Mouse (Mus musculus) spleen, adult 2 months (tissue): Measurements from ENCODE around the gene Gm44502. TPM values are rescaled to one million over a fixed set of nuclear protein-coding genes. Genes with fewer than 3 reads are reported as not detected.

ENCODE experiments used
- DNase-seq, 2 experiments: peaks; one replicate each; pipeline versions ENCODE4 v3.0.0 to v3.0.0-alpha.2; 2012 to 2021; ENCODE audit warnings: low spot score in 2 of 2, low read depth in 1 of 2
- H3K27ac ChIP-seq: fragments of 200-500 bp; 2 replicates; pipeline ENCODE4 v1.5.1; 2012; ENCODE audit warnings: low read length, inconsistent platforms; ENCODE audit not compliant: insufficient read depth
- H3K27me3 ChIP-seq: fragments of 200-500 bp; 2 replicates; pipeline ENCODE4 v1.6.1; 2012; ENCODE audit warnings: mild to moderate bottlenecking, moderate library complexity, low read length, inconsistent platforms; ENCODE audit not compliant: control insufficient read depth, insufficient read depth
- H3K36me3 ChIP-seq: fragments of 200-500 bp; 2 replicates; pipeline ENCODE4 v1.6.1; 2012; ENCODE audit warnings: mild to moderate bottlenecking, low read length, inconsistent platforms; ENCODE audit not compliant: control insufficient read depth, insufficient read depth
- H3K4me1 ChIP-seq: fragments of 200-500 bp; 2 replicates; pipeline ENCODE4 v1.6.1; 2011; ENCODE audit warnings: inconsistent platforms; ENCODE audit not compliant: control insufficient read depth, insufficient read depth, insufficient read length
- H3K4me3 ChIP-seq: fragments of 200-500 bp; 2 replicates; pipeline ENCODE4 v1.5.1; 2011; ENCODE audit warnings: mild to moderate bottlenecking, inconsistent platforms; ENCODE audit not compliant: insufficient read depth, insufficient read length; ENCODE audit errors: extremely low read depth
- CTCF ChIP-seq: fragments of 200-500 bp; IDR thresholded peaks from 2 replicates; pipeline ENCODE4 v1.5.1; 2011; ENCODE audit warnings: mild to moderate bottlenecking, inconsistent platforms; ENCODE audit not compliant: insufficient read depth, insufficient read length, insufficient replicate concordance; ENCODE audit errors: extremely low read depth
- POLR2A ChIP-seq: fragments of 200-500 bp; IDR thresholded peaks from 2 replicates; pipeline ENCODE4 v1.6.1; 2011; ENCODE audit warnings: low read depth, low read length, inconsistent platforms
- WGBS: fragments of 180-500 bp; shearing (Covaris S2); methylation state at CpG from one replicate; pipeline ENCODE4 v1.1.7; 2018; 5-methylcytosine and 5-hydroxymethylcytosine counted together
- polyA plus RNA-seq: library from polyadenylated mRNA; depleted of rRNA; stranded (reverse); fragments of >200 nt; gene quantifications from 2 replicates; pipeline ENCODE4 v1.2.3, GENCODE M21; 2012

Gm44502 gene
- polyA plus RNA-seq, 1 experiment: 2.0 TPM

DNA sequence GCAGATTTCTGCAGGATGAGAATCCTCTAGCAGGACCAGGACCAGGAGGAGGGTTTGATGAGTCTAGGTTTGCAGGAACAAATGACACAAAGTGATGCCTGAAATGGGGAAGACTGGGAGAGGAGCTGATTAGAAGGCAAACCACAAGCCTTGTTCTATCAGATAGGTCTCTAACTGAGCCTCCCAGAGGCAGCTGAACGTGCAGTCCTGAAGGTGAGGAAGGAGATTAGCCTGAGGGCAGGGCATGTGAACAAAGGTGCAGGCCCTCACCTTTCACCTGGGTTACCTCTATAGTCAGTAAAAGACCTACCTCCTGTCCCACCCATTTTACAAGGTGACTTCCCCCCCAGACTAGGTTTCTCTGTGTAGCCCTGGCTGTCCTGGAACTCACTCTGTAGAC lies 29.8 kb downstream of the Gm44502 start:
- no peak overlapping the region for H3K4me3 ChIP-seq
- 73% methylated on average over 1 of the region's 1 CpGs for WGBS
- no peaks in the 10 kb centered on the region for H3K27me3 ChIP-seq
- no peak overlapping the region for H3K27ac ChIP-seq
- TF ChIP-seq POLR2A (no peak), CTCF (no peak)
- no peaks in the 10 kb centered on the region for H3K4me1 ChIP-seq
- no peak for DNase-seq
- H3K36me3 ChIP-seq: no peaks in the 10 kb centered on the region

DNA sequence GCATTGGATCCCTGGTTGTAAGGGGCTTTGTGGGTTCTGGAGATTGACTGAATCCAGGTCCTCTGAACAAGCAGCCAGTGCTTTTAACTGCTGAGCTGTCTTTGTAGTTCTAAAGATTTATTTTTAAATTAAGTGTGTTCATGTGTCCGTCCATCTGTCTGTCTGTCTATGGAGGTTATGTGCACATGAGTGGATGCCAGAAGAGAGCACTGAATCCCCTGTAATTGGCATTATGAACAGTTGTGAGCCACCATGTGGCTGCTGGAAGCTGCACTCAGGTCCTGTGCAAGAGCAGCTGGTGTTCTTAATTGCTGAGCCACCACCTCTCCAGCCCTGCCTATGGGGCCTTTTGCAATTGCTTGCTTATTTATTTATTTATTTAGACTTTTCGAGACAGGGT lies 31.4 kb downstream of the Gm44502 start:
- H3K27ac ChIP-seq: no peak overlapping the region
- TF ChIP-seq POLR2A (no peak), CTCF (no peak)

DNA sequence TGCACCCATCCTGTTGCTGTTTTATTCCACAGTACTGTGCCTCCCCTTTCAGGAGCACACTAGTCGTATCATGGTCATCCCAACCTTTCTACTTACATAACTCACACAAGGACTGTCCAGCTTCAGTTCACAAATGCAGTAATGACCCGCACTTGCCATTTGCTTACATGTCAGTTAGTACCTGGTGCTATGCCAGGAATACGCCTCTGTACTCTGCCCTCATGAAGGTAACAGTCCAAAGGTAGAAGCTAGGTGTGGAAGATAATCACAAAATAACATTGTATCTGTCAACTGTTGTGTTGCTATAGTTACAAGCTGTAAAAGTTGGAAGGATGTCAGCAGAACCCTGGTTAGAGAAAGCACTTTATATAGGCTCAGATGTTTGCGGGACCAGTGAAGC lies 32.6 kb downstream of the Gm44502 start:
- Histone ChIP-seq H3K27me3 (no peaks in the 10 kb centered on the region), H3K36me3 (no peaks in the 10 kb centered on the region), H3K4me3 (no peak overlapping the region), H3K4me1 (no peaks in the 10 kb centered on the region), H3K27ac (no peak overlapping the region)
- WGBS: 95% methylated on average over 4 of the region's 4 CpGs
- TF ChIP-seq POLR2A (no peak), CTCF (no peak)
- DNase-seq: no peak

More for the DNA sequence above, 31.4 kb downstream of the Gm44502 start:
- 96% methylated on average over 2 of the region's 2 CpGs for WGBS
- Histone ChIP-seq H3K27me3 (no peaks in the 10 kb centered on the region), H3K4me3 (no peak overlapping the region), H3K36me3 (no peaks in the 10 kb centered on the region), H3K4me1 (no peaks in the 10 kb centered on the region)
- DNase-seq: no peak

DNA sequence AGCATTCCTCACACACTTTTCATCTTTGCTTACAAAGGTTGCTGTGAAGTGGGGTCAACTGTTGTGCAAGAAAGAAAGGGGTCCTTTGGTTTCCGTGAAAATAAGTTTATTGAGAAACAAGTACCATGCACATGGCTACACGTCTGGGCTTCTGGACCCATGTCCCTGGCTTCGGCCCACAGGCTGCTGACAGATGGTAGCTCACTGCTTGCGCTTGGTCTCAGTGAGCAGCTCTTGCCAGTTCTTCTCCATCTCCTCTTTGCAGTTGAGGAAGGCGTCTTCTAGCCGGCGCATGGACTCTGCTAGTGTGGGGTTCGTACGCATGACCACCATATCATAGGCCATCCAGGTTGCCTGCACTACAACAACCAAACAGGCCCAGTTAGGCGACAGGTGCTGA lies 39.4 kb downstream of the Gm44502 start:
- no peak overlapping the region for H3K4me3 ChIP-seq
- TF ChIP-seq POLR2A (no peak), CTCF (no peak)
- H3K4me1 ChIP-seq: no peaks in the 10 kb centered on the region
- WGBS: 93% methylated on average over 10 of the region's 10 CpGs
- no peak for DNase-seq
- H3K36me3 ChIP-seq: no peaks in the 10 kb centered on the region
- no peaks in the 10 kb centered on the region for H3K27me3 ChIP-seq
- no peak overlapping the region for H3K27ac ChIP-seq

DNA sequence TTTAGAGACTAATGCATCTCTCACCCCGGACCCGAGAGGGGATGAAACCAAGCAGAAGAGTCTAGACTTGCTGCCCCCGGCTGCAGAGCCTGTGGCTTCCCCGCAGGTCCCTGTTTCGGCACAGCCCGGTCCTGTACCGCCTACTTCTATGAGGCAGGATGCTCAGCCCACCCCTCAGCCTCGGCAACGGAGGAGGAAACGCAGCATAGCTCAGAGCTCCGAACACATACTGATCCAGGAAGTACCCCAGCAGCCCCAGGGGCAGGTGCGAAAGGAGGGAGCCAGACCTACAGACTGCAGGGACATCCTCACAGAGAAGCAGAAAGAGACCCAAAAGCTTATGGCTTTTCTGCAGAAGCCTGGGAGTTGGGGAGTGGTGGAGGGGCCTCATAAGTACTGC lies 42.4 kb downstream of the Gm44502 start:
- no peak for DNase-seq
- 11% methylated on average over 12 of the region's 12 CpGs for WGBS
- no peaks in the 10 kb centered on the region for H3K27me3 ChIP-seq

DNA sequence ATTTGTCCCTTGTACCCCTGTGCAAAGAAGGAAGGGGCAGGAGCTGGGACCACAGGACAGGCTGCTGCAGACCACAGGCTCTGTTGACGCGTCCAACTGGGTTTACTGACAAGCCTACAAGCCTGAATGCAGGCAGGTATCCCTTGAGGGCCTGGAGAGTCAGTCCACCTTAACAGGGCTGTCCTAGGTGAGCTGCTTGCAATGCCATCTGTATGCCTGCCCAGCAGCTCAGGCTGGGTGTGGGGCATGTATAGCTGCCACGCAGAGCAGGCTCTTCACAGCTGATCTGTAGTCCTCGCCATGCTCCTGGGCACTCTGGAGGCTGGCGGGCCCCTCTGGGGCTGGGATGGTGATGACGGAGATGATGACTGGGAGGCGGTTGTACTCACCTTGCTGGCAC lies 44.9 kb downstream of the Gm44502 start, which contains the start of gene Klhdc7b:
Gene Klhdc7b, plus strand, starts transcription at position 301 of the 400 bp plus-strand sequence.
- no peak for TF ChIP-seq POLR2A
- no peak for TF ChIP-seq CTCF
- DNase-seq: no peak
- H3K27ac ChIP-seq: no peak within 1 kb of the TSS
- H3K4me3 ChIP-seq: no peak within 1 kb of the TSS
- H3K4me1 ChIP-seq: no peaks in the 10 kb centered on the region
- no peaks in the 10 kb centered on the region for H3K36me3 ChIP-seq
- no peaks in the 10 kb centered on the region for H3K27me3 ChIP-seq
- WGBS: 91% methylated on average over 7 of the region's 7 CpGs

More for the DNA sequence above, 42.4 kb downstream of the Gm44502 start:
- Histone ChIP-seq H3K4me3 (no peak overlapping the region), H3K27ac (no peak overlapping the region), H3K36me3 (no peaks in the 10 kb centered on the region), H3K4me1 (no peaks in the 10 kb centered on the region)
- TF ChIP-seq CTCF: no peak
- no peak for TF ChIP-seq POLR2A

DNA sequence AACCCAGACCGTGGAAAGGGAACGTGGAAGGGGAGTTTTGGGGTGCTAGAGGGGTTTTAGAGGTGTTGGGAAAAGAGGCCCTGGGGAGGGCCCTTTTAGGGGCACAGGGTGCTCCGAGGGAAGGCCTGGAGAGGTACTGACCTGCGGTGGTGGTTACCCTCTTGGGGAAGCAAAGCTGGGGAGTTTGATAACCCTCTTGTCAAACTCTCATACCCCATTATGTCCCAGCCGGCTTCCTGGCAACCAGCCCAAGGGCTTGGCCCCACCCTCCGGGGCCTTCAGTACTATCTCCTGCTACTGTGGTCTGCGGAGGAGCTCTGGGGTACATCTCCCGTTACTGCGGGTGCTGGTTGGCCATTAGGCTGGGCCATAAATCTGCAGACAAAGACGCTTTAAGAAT lies 50.1 kb downstream of the Gm44502 start:
- no peaks in the 10 kb centered on the region for H3K36me3 ChIP-seq
- no peak overlapping the region for H3K4me3 ChIP-seq
- WGBS: 10% methylated on average over 10 of the region's 10 CpGs
- no peak for TF ChIP-seq POLR2A
- peaks cover 3% of the 10 kb centered on the region; the same call in 1 of the 2 replicates for H3K4me1 ChIP-seq
- H3K27ac ChIP-seq: no peak overlapping the region
- DNase-seq: no peak
- H3K27me3 ChIP-seq: peaks cover 9% of the 10 kb centered on the region
